Mouse (Mus musculus) embryo, embryonic 10.5 days (tissue): ENCODE measurements at regions not wholly inside any gene's neighbourhood (a gene's known extent, or its start where the extent isn't known, plus 50 kb on each side); places are given as distances from the start of the nearest gene placed in this dataset.
"Not testable (repeated sequence)": the region's sequence is repeated elsewhere in the genome, so short reads cannot be mapped to it uniquely, and the experiment has no call there.

Experiments
- DNase-seq: peaks from one replicate; pipeline ENCODE4 v3.0.0-alpha.2; 2015; ENCODE audit warnings: low spot score

GRCm38 (mm10) chr1:150160314-150160713, 60.5 kb downstream of the Ptgs2 start:
- no peak for DNase-seq

- DNase-seq: peak; percentile 2
Observed at GRCm38 (mm10) chr1:150164890-150165596, 65.2 kb downstream of the Ptgs2 start.

DNA sequence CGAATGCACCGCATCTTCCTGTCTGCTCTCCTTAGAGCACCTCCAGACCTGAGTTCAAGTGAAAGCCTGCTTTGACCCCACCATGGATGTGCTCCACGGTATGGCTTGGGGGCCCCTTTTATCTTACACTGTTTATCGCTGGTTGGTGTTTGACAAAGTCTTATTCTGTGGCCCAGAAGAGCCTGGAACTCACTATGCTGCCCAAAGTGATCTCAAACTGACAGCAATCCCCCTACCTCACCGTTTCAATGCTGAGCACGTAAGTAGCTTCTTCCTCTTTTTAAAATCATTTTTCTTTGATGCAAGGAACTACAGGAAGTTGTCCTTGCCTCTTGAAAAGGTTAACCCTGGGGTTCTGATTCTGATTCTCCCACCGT, 65.8 kb downstream of the Ptgs2 start:
- no peak for DNase-seq

GRCm38 (mm10) chr1:150167172-150167571, 67.3 kb downstream of the Ptgs2 start:
- DNase-seq: no peak

DNA sequence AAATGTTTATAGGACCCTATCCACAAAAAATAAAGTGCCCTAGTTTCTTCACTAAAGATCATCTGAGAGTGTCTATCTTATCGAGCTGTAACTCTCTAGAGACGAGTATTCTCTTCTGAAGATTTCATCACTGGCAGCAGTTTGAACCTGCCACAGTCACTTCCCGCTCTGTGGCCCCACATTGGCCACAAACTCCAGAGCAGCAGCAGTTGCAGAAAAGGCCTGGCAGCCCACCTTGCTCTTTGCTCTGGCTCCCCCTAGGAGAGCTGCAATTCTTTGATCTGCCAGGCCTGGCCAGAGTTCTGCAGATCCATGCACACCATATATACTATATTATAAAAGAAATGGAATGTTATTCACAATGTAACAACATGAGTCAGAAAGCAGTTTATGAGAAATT, 74.4 kb downstream of the Ptgs2 start:
- no peak for DNase-seq

DNA sequence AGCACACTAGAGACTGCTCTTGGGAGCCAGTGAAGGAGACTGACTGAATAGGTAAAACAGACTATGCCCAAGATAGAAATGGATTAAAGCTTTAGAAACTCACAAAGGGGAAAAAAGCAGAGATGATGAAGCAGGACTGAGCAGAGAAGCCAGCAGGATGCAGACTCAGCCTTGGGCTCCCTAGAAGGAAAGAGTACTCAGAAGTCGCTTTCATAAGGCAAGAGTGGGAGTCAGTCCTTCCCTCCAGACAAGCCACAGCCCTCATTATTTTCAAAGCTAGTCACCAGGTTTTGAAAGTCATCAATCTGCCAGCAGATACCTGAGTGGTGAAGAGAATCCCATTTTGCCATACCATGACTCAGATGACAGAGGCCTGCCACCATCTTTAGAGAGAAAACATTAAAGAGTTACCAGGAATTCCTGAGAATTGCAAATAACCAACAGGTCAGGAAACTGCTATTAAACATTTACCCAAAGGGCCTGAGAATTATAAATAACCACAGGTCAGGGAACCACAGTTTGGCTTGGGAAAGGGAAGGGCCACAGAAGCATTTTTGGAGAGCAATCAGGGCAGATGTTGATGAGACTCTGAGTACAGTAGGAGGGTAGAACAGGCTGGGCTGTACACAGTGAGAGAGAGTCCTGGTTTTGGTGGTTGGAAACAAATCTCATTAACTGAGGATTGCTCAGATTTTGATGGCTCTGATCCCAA, 77.4 kb downstream of the Ptgs2 start:
- no peak for DNase-seq

GRCm38 (mm10) chr1:150202022-150202421, 102.2 kb downstream of the Ptgs2 start:
- DNase-seq: no peak

DNA sequence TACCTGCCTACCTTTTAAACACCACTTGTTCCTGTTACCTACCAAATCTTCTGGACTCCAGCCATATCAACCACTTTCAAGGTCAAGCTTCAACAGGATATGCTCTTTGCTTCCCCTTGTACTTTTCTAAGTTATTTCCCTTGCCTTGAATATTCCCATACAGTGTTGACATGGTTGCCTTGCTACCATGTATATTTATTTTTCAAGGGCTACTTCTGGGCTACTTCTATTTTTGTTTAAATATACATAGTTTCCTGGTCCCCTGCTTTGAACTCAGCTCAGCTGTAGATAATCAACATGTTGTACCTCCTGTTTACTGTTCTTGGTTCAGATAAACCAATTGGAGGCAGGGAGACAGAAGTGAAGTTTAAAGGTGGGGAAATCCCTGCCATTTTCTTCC, 106.8 kb upstream of the Pdc start:
- DNase-seq: no peak

DNA sequence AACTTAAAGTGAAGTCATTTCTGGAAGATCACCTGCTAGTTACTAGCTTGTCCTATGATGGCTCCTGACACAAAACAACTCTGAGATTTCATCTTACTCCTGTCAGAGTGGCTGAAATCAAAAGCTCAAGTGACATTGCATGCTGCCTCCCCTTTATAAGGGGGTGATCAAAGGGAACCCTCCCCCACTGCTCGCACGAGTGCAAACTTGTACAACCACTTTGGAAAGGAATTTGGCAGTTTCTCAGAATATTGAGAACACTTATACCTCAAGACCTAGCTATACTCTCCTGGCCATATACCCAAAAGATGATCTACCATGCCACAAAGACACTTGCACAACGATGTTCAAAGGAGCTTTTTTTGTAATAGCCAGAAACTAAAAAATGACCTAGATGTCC, 102.5 kb upstream of the Pdc start:
- no peak for DNase-seq

- DNase-seq: no peak
Observed at GRCm38 (mm10) chr1:150218802-150219201, 100.4 kb upstream of the Pdc start.

DNA sequence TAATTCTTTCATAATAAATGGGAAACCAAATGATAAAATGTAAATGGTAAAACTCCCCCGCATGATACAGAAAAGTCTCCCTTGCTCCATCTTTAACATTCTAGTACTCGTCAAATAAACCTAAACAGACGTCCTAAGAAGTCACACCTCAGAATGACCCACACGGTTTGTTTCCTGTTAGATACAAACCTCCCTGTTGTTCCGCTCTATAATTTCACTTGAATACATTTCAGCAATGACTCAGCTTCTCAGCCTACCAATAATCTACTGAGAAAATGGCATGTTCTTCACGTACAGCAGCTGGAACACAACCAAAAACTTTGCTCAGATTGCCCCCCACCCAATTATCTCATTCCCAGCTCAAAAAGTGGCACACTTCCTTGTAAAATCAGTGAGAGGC, 93.7 kb upstream of the Pdc start:
- no peak for DNase-seq

- DNase-seq: not testable (repeated sequence)
Observed at GRCm38 (mm10) chr1:150239504-150239903, 79.7 kb upstream of the Pdc start.

GRCm38 (mm10) chr1:150240110-150240509, 79.1 kb upstream of the Pdc start:
- no peak for DNase-seq

DNA sequence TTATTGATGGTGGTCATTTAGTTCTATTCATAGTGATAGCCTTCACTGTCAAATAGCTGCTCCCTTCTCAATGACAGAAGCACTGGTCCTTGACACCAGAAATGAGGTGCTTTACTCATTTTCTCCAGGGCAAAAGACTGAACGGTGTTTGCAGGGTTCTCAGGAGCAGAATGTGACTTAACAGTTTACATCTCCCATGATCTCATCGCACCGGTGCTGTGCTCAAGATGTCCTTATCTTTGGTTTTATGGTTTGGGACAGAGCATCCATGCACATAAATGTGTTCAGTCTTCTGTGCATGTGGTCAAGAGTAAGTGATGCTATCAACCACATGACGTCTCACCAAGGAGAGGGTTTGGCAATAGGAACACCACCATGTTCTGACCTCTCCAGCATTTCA, 78.1 kb upstream of the Pdc start:
- no peak for DNase-seq

DNA sequence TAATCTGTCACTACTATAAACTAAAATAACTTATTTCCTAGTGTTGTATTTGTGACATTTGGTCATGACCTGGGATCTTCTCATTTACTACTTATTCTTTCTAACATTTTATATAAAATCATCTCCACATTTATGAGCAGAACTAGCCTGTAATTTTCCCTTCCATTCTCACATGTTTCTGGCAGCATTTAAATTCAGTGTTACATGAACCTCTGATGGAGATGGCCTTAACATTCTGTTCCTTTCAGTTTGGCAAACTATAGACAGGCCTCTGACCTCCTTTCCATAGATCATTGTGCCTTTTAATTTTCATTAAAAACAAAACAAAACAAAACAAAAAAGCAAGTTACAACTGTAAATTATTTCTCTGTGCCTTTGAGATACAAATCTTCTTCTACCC, 77.1 kb upstream of the Pdc start:
- no peak for DNase-seq

GRCm38 (mm10) chr1:150244916-150245315, 74.3 kb upstream of the Pdc start:
- no peak for DNase-seq

- no peak for DNase-seq
Observed at GRCm38 (mm10) chr1:150251422-150251821, 67.8 kb upstream of the Pdc start.

- no peak for DNase-seq
Observed at GRCm38 (mm10) chr1:150251876-150252275, 67.3 kb upstream of the Pdc start.

- DNase-seq: peak; percentile 42
Observed at GRCm38 (mm10) chr1:150257596-150257995, 61.6 kb upstream of the Pdc start.

DNA sequence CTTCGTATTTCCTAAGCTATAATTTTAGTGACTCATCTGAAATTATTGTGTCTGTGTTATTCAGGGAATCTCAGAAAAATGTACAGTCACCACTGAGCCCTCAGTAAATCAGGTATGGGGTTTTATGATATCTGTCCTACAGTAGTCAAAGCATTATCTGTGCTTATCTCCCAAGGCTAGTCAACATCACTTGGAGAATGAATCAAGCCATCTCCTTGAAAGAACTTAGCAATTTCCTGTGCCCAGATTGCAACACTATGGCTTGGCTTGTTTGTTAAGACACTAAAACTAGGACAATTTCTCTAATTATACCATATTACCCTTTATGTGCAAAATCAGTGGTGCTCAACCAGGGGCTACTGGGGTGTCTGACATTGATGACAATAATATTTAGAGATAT, 58.9 kb upstream of the Pdc start:
- no peak for DNase-seq

- peak; percentile 71 for DNase-seq
Observed at GRCm38 (mm10) chr1:150266502-150266901, 52.7 kb upstream of the Pdc start.

DNA sequence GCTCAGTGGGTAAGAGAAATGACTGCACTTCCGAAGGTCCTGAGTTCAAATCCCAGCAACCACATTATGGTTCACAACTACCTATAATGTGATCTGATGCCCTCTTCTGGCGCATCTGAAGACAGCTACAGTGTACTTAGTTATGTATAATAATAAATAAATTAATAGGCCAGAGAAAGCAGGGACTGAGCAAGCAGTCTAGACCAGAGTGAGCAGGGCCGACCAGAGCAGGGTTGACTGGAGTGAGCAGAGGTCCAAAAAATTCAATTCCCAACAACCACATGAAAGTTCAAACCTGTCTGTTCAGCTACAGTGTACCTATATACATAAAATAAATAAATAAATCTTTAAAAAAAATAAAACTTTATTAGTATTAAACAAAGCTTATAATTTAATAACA, 52.2 kb upstream of the Pdc start:
- DNase-seq: no peak
